Mouse (Mus musculus) large intestine, adult 2 months (tissue): ENCODE measurements at regions not wholly inside any gene's neighbourhood (a gene's known extent, or its start where the extent isn't known, plus 50 kb on each side); places are given as distances from the start of the nearest gene placed in this dataset.

Experiments
- DNase-seq: peaks from one replicate; pipeline ENCODE4 v3.0.0-alpha.2; 2012; ENCODE audit warnings: low read depth, low spot score
- WGBS: fragments of 180-500 bp; shearing (Covaris S2); methylation state at CpG from one replicate; pipeline ENCODE4 v1.1.7; 2018; 5-methylcytosine and 5-hydroxymethylcytosine counted together

DNA sequence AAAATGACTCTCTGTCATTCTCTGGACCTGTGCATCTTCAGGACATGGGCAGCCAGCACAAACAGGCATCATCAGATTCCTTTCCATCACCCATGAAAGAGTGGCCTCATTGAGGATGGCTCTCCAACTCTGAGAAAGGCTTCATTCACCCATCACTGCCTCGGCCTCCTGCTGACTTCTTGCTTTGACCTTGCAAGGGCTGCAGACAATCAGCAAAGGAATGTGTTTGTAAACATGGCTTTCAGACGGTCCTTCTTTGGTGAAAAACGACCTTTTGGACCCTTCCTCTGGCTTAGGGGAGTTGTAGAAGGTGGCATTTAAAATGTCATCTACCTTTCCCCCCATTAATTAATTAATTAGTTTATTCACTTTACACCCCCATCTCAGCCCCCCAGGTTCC lies 134.3 kb downstream of the Moxd1 start:
- no peak for DNase-seq

GRCm38 (mm10) chr10:24361424-24361823 lies 138.1 kb downstream of the Moxd1 start:
- no peak for DNase-seq
- 67% methylated on average over 3 of the region's 3 CpGs for WGBS

More for the DNA sequence above, 134.3 kb downstream of the Moxd1 start:
- 47% methylated on average over 3 of the region's 3 CpGs for WGBS

- no peak for DNase-seq
- WGBS, result 81% methylated on average over 5 of the region's 5 CpGs
Observed at GRCm38 (mm10) chr10:24365369-24365768, 142.1 kb downstream of the Moxd1 start.

GRCm38 (mm10) chr10:24367010-24367409 lies 143.7 kb downstream of the Moxd1 start:
- 70% methylated on average over 5 of the region's 5 CpGs for WGBS
- DNase-seq, result no peak

- no peak for DNase-seq
- WGBS, result 56% methylated on average over 6 of the region's 6 CpGs
Observed at GRCm38 (mm10) chr10:24373957-24374356, 150.6 kb downstream of the Moxd1 start.

DNA sequence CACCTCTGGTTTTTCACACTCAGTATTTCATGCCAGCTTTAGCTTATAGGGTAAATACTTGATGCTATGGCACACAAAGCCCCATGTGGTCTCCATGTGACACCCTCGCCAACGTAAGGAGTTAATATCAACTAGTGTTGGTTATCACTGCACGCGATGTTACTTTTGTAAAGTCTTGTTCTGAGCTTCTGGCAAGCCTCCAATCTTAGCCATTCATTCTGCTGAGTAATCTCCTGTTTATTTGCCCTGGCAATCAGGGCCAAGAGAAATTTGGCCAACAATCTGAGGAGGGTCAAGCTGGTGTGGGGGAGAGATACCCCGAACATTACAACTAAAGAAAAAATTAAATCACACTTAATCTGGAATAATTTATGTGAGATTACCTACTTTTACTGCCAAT lies 156.0 kb downstream of the Moxd1 start:
- 34% methylated on average over 5 of the region's 5 CpGs for WGBS
- no peak for DNase-seq

- DNase-seq, result no peak
- WGBS, result 32% methylated on average over 4 of the region's 4 CpGs
Observed at GRCm38 (mm10) chr10:24380478-24381273, 157.4 kb downstream of the Moxd1 start.

GRCm38 (mm10) chr10:24381917-24382316 lies 158.6 kb downstream of the Moxd1 start:
- no peak for DNase-seq
- 20% methylated on average over 4 of the region's 4 CpGs for WGBS

DNA sequence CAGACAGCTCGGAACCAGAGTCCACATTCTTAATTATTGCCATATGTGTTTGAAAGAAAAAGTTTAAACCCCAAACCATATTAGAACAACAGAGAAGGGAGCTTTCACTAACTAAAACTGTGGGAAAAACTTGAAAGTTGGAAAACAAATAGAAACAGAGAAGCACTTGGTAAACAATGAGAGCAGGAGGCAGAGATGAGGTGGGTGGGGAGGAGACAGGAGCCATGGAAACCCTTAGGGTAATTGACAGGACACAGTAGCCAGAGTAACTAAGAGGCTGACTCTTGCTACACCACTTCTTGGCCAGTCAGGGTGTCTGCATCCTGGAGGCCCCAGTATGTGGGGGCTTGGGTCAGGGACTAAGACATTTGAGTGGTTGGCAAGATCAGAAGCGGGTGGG lies 160.7 kb downstream of the Moxd1 start:
- no peak for DNase-seq
- WGBS, result 89% methylated on average over 2 of the region's 2 CpGs

GRCm38 (mm10) chr10:24388229-24388628 lies 164.9 kb downstream of the Moxd1 start:
- WGBS, result 52% methylated on average over 2 of the region's 2 CpGs
- no peak for DNase-seq

- no peak for DNase-seq
- WGBS, result 53% methylated on average over 6 of the region's 6 CpGs
Observed at GRCm38 (mm10) chr10:24391039-24391438, 167.7 kb downstream of the Moxd1 start.

DNA sequence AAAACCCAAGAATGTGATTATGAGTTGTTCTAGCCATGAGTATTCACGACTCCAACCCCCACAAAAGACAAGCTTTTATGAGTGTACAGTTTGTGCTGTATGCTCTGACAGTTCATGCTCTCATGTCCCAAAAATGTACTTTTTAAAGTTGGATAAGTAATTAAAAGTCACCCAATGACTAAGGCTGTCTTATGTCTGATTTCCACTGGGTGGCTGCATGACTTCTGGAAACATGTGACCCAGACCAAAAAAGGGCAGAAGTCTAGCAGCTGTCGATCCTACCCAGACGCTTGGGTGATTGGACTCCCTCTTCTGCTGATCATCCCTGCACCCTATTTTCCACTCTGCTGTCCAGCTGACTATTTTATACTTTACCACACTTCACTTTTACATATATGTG lies 168.7 kb downstream of the Moxd1 start:
- DNase-seq, result no peak
- WGBS, result 55% methylated on average over 3 of the region's 3 CpGs

GRCm38 (mm10) chr10:24395999-24396784 lies 172.9 kb downstream of the Moxd1 start:
- 40% methylated on average over 13 of the region's 13 CpGs for WGBS
- DNase-seq, result no peak

GRCm38 (mm10) chr10:24397125-24397524 lies 173.8 kb downstream of the Moxd1 start:
- no peak for DNase-seq
- WGBS, result 13% methylated on average over 2 of the region's 2 CpGs

GRCm38 (mm10) chr10:24404851-24405250 lies 181.5 kb downstream of the Moxd1 start:
- 78% methylated on average over 4 of the region's 4 CpGs for whole genome bisulfite sequencing
- no peak for DNase-seq

DNA sequence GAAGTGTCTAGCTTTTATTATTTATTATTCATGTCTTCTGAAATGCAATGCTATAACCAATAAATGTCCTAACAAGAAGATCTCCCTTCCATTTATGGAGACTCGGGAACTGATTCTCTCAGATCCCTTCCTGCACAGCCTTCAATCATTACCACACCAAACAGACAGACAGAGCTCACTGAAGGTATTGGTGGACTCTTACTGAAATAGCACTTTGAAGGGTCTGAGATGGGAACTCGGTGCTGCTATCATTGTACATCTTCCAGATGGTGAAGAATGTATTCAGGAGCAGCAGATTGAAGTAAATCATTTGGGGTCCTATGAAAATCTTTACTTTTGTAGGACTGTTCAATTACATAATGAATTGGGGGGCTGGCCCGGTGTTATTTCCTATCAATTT lies 183.6 kb downstream of the Moxd1 start:
- WGBS, result 85% methylated on average over 3 of the region's 3 CpGs
- DNase-seq, result no peak

DNA sequence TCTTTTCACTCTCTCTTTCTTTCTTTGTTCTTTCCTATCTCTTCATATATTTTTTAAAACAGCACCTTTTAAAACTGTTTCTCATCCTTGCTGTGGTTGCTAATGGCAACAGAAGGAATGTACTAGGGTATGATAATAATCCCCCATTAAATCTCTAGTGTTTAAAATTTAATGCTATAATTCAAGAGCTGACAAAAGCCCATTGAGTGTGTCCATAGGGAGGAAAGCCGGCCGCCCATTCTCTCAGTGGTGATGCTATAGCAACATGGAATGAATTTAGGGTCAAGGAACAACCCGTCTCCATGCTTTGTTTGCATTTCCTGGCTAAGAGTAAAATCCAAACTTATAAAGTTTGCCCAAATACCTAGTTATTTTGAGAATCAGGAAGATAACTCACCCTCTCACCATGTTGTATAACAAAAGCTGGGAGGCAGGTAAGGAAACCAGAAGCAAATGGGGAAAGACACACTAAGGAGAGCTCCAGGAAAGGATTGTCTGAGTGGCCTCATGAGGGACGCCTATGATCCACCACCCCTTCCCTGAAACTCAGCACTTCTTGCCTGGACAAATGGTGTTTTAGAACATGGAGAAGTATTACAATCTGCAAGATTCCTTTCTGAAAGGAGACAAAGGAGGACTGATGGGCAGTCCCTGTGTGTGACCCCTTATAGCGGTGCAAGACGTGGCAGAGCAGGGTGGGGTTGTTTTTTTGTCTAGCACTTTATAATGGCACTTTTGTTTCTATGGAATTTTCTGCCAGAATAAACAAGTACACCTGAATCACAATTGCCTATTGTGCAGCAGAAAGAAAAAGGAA lies 184.3 kb downstream of the Moxd1 start:
- DNase-seq, result no peak
- WGBS, result 60% methylated on average over 6 of the region's 6 CpGs

- DNase-seq, result no peak
- WGBS, result 38% methylated on average over 1 of the region's 1 CpGs
Observed at GRCm38 (mm10) chr10:24409976-24410375, 185.3 kb upstream of the Ccn2 start.

- WGBS, result 85% methylated on average over 4 of the region's 4 CpGs
- DNase-seq, result no peak
Observed at GRCm38 (mm10) chr10:24410885-24411284, 184.4 kb upstream of the Ccn2 start.

- WGBS, result 51% methylated on average over 4 of the region's 4 CpGs
- DNase-seq, result no peak
Observed at GRCm38 (mm10) chr10:24422498-24423160, 172.6 kb upstream of the Ccn2 start.
